Comparison of ENCODE assay signal across 25 mouse cellular contexts in the genomic region with DNA sequence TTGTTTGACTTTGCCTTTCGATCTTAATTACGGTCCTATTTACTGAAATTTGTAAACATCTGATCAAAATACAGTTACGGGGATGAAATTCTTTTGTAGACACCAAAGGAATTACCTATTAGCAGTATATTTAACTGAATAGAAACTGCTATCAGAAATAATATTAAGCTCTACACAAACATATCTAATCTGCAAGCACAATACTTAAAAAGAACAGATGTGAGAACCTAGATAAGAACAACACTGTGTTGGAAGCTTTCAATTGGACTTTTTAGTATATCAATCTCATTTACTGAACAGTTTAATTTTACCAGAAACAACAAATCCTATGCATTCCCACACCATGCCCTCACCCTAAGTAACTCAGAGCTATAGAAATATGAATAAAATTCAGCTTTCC.
"Had no signal": no experiment of that assay in that cellular context is flagged by ENCODE, and none has a peak within 500 bp of the region (broad histone marks: within the 10 kb centered on the region; RNA-seq: fewer than 3 reads in every experiment).

No protein-coding gene starts in this region.

- H3K27me3 ChIP-seq: heart, embryonic 13.5 days; heart, embryonic 15.5 days; intestine, embryonic 15.5 days; limb, embryonic 13.5 days; limb, embryonic 15.5 days; liver, embryonic 13.5 days had no signal

- H3K9ac ChIP-seq: heart, embryonic 13.5 days; heart, embryonic 15.5 days; hindbrain, embryonic 14.5 days; intestine, embryonic 15.5 days; limb, embryonic 13.5 days; limb, embryonic 15.5 days; liver, embryonic 13.5 days had no signal

- H3K27ac ChIP-seq: heart, adult 2 months; heart, embryonic 13.5 days; heart, embryonic 15.5 days; hindbrain, embryonic 14.5 days; intestine, embryonic 15.5 days; layer of hippocampus, adult 2 months; left cerebral cortex, adult 2 months; limb, embryonic 13.5 days; limb, embryonic 15.5 days; liver, embryonic 13.5 days had no signal

- H3K4me1 ChIP-seq: heart, embryonic 13.5 days; heart, embryonic 15.5 days; intestine, embryonic 15.5 days; limb, embryonic 13.5 days; limb, embryonic 15.5 days had no signal

- H3K36me3 ChIP-seq: heart, embryonic 13.5 days; heart, embryonic 15.5 days; intestine, embryonic 15.5 days; limb, embryonic 13.5 days; limb, embryonic 15.5 days; liver, embryonic 13.5 days had no signal

- ATAC-seq: hindbrain, embryonic 16.5 days; inflammation-experienced regulatory T-cells, adult 6 months; intestine, embryonic 15.5 days; intestine, postnatal 0 days had no signal

- DNase-seq: gastrocnemius, postnatal 14 days; gastrocnemius, postnatal 36 days; heart, adult 11 months; heart, adult 2 months; heart, postnatal 14 days; heart, postnatal 36 days; kidney, adult 18-20 months; kidney, adult 8-10 months; kidney, postnatal 10 days; kidney, postnatal 25 days; kidney, postnatal 4 days; liver, embryonic 13.5 days had no signal

- H3K4me3 ChIP-seq: heart, adult 2 months; heart, embryonic 13.5 days; heart, embryonic 15.5 days; intestine, embryonic 15.5 days; layer of hippocampus, adult 2 months; left cerebral cortex, adult 2 months; limb, embryonic 13.5 days; limb, embryonic 15.5 days; liver, embryonic 13.5 days had no signal

- H3K9me3 ChIP-seq: heart, embryonic 13.5 days; heart, embryonic 15.5 days; intestine, embryonic 15.5 days; limb, embryonic 13.5 days; limb, embryonic 15.5 days; liver, embryonic 13.5 days had no signal

- H3K4me2 ChIP-seq: heart, embryonic 11.5 days; heart, embryonic 13.5 days; heart, embryonic 15.5 days; hindbrain, embryonic 14.5 days; intestine, embryonic 15.5 days; limb, embryonic 13.5 days; limb, embryonic 15.5 days; liver, embryonic 11.5 days; liver, embryonic 13.5 days had no signal
